Mouse (Mus musculus): ENCODE measurements around the gene Tlnrd1. TPM values are rescaled to one million over a fixed set of nuclear protein-coding genes. Genes with fewer than 3 reads are reported as not detected.

The Tlnrd1 gene
- polyA plus RNA-seq (2017; shearing (Covaris generic)): 5.1 TPM

GRCm38 (mm10) chr7:83884021-83884658, at the start of gene Tlnrd1, which contains the start of gene Mesd:
Gene Tlnrd1, minus strand, starts transcription at chr7:83884305.
Gene Mesd, plus strand, starts transcription at chr7:83884466.

Other genes with a start within 250 kb of the Tlnrd1 start
- 344 TPM for gene Il16, start 138.6 kb downstream of the Tlnrd1 start, polyA plus RNA-seq (2017; shearing (Covaris generic))
- gene Cfap161, start 89.4 kb downstream of the Tlnrd1 start, polyA plus RNA-seq (2017; shearing (Covaris generic)): not detected
- gene Mesd, start 161 bp upstream of the Tlnrd1 start, polyA plus RNA-seq (2017; shearing (Covaris generic)): 30.6 TPM
- 0.71 TPM for gene Cemip, start 202.2 kb upstream of the Tlnrd1 start, polyA plus RNA-seq (2017; shearing (Covaris generic))